8 mouse cellular contexts compared by ENCODE assay signal in the genomic region with DNA sequence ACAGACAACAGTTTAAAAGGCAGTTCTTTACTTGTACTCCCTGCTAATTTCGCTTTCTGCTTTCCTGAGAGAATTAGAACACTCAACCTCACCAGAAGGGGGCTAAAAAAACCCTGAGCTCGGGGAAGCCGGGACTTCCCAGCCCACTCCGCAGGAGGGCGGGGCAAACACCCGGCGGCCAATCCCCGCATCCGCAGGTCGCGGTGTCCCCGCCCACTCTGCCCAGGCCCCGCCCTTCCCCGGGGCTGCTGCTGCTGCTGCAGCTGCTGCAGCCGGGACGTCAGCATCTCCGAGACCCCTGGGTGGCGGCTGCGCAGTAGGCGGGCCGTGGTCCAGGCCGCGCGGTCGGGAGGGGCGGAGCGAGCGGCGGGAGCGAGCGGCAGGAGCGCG. TPM values are rescaled to one million over a fixed set of nuclear protein-coding genes. Genes with fewer than 3 reads are reported as not detected.
A peak's percentile ranks its signal among the peaks of the same experiment; 100 is the strongest.
DNase-seq lines count a peak whose midpoint lies in the region; ATAC-seq and TF ChIP-seq lines count a peak whose summit lies in the region.

No protein-coding gene starts in this region.

- DNase-seq in Patski (ENCODE audit: low read depth, low spot score), result peak; percentile 80
- DNase-seq in cerebellum, postnatal 14 days, result peak; percentile 97
- peak; percentile 87 to 94 for DNase-seq in frontal cortex, postnatal 25 days (ENCODE audit: low spot score in 2 of 2)
- peak; percentile 96 for DNase-seq in left cerebral cortex, adult 11 months (ENCODE audit: low spot score)
- peak; percentile 99 for DNase-seq in lung, postnatal 4 days
- peak; percentile 90 for DNase-seq in retina, postnatal 7 days (ENCODE audit: low read depth, low spot score)
- DNase-seq in urinary bladder, adult 2 months (ENCODE audit: low spot score), result peak; percentile 92

- H3K9ac ChIP-seq in hindbrain, embryonic 15.5 days, result peak overlapping the region; percentile 94

- ATAC-seq in Patski, result peak; percentile 97
- ATAC-seq in hindbrain, embryonic 15.5 days (ENCODE audit: low FRiP score, low read depth), result peak; percentile 99

- POLR2A ChIA-PET in Patski (lab: Charles Lee), result no interaction called here

- CTCF ChIA-PET in Patski (lab: Charles Lee), result interaction anchor here (0.7 to 1.5 kb wide), 5 partner anchors 8 to 92 kb away, joined by 3 to 4 read pairs (median 4); no protein-coding TSS in a partner anchor

- H3K4me3 ChIP-seq in hindbrain, embryonic 15.5 days, result peak overlapping the region; percentile 97

- peak overlapping the region; percentile 58 for H3K4me2 ChIP-seq in hindbrain, embryonic 15.5 days

- no peaks in the 10 kb centered on the region for H3K9me3 ChIP-seq in hindbrain, embryonic 15.5 days

- H3K4me1 ChIP-seq in hindbrain, embryonic 15.5 days (replicated peaks), result peaks cover 25% of the 10 kb centered on the region

- peak overlapping the region; percentile 96 for H3K27ac ChIP-seq in hindbrain, embryonic 15.5 days (replicated peaks)

- no peaks in the 10 kb centered on the region for H3K27me3 ChIP-seq in Patski
- H3K27me3 ChIP-seq in hindbrain, embryonic 15.5 days, result no peaks in the 10 kb centered on the region

- H3K36me3 ChIP-seq in hindbrain, embryonic 15.5 days, result no peaks in the 10 kb centered on the region

- WGBS in hindbrain, embryonic 15.5 days, result under 1% methylated on average over 29 of the region's 33 CpGs

- in situ Hi-C loops in Patski (cut with MboI; ENCODE audit: low pct_unique_long_range_greater_than_20kb), result loop anchor here (10.0 kb wide), 1 partner anchor 130 kb away; no protein-coding TSS in a partner anchor

- peak; percentile 81 for TF ChIP-seq CTCF in Patski (IDR thresholded peaks at IDR 0.05)

RNA-seq across cellular contexts. Expression of gene C1galt1, which starts 0.2 kb away (rescaled TPM):
- 27.5 TPM for polyA plus RNA-seq in Patski (2021)
- 1.8 and 2.1 TPM in 2 replicates for polyA plus RNA-seq in hindbrain, embryonic 15.5 days (2015; fragmentation: Nextera tagmentation; extraction: Ambion mirVana)
- polyA plus RNA-seq in urinary bladder, adult 2 months (2012; rRNA removed), result 19.3 and 22.1 TPM in 2 replicates

Comparison
In these comparisons a context has a peak if more than half of its experiments do, and no peak if none do; other contexts are left out.
1. Peak in every context shown above with its lines: DNase-seq, ATAC-seq, H3K4me3 ChIP-seq and H3K27ac ChIP-seq.